8 mouse cellular contexts compared by ENCODE assay signal in genomic region chr17:25397804-25398519, GRCm38 (mm10). TPM values are rescaled to one million over a fixed set of nuclear protein-coding genes. Genes with fewer than 3 reads are reported as not detected.
DNase-seq lines count a peak whose midpoint lies in the region; ATAC-seq lines count a peak whose summit lies in the region.

No protein-coding gene starts in this region.

- 26% methylated on average over 14 of the region's 14 CpGs for WGBS in forebrain, embryonic 13.5 days
- 31% methylated on average over 14 of the region's 14 CpGs for WGBS in large intestine, adult 2 months

- peaks cover 24% of the 10 kb centered on the region for H3K4me1 ChIP-seq in forebrain, embryonic 13.5 days

- no peak overlapping the region for H3K9ac ChIP-seq in forebrain, embryonic 13.5 days

- H3K36me3 ChIP-seq in forebrain, embryonic 13.5 days (ENCODE audit: poor library complexity, severe bottlenecking), result no peaks in the 10 kb centered on the region

- H3K27me3 ChIP-seq in forebrain, embryonic 13.5 days, result peaks cover 56% of the 10 kb centered on the region

- peak; percentile 71 for DNase-seq in ES-CJ7 (ENCODE audit: low read depth, low spot score)
- DNase-seq in c-Kit-positive CD71-positive TER-119-positive erythroid progenitor cells, embryonic 14.5 days (ENCODE audit: low spot score), result peak; percentile 59
- peak; percentile 75 to 79 for DNase-seq in heart, postnatal 36 days
- peak; percentile 16 for DNase-seq in large intestine, adult 2 months (ENCODE audit: low read depth, low spot score)
- peak; percentile 46 to 61 for DNase-seq in lung, adult 18-20 months
- DNase-seq in ovary, postnatal 10 days (ENCODE audit: low spot score), result peak; percentile 80
- peak; percentile 51 for DNase-seq in thymus, postnatal 0 days (ENCODE audit: low spot score)

- no peak overlapping the region for H3K4me3 ChIP-seq in forebrain, embryonic 13.5 days

- H3K4me2 ChIP-seq in forebrain, embryonic 13.5 days, result 0 out of 2 replicates have a peak overlapping the region, but pooled peaks have one; percentile 12

- H3K9me3 ChIP-seq in forebrain, embryonic 13.5 days (replicated peaks), result no peaks in the 10 kb centered on the region

- H3K27ac ChIP-seq in forebrain, embryonic 13.5 days, result no peak overlapping the region; the same call in 1 of the 2 replicates

- peak; percentile 61 for ATAC-seq in forebrain, embryonic 13.5 days

- intact Hi-C loops in heart, postnatal 36 days (cut with DNase I), result loop anchor here (1.0 to 2.0 kb wide), 2 partner anchors 72 to 301 kb away; no protein-coding TSS in a partner anchor

RNA-seq across cellular contexts. Expression of gene Tpsg1, which starts 28.9 kb away (rescaled TPM):
- 0.66 and 1.0 TPM in 2 replicates for polyA plus RNA-seq in forebrain, embryonic 13.5 days (2015; fragmentation: Nextera tagmentation; extraction: Ambion mirVana)
- under 1 TPM in 1 of 2 experiments, not detected in 1; 0.30 TPM for total RNA-seq in heart, postnatal 36 days (2021)
- polyA plus RNA-seq in large intestine, adult 2 months (2012; rRNA removed), result 68.1 and 75.8 TPM in 2 replicates
- 0.36 and 0.52 TPM in 2 replicates for polyA plus RNA-seq in thymus, postnatal 0 days (2015; fragmentation: Nextera tagmentation; extraction: Ambion mirVana)

RNA-seq across cellular contexts. Expression of gene Tpsb2, which starts 31.9 kb away (rescaled TPM):
- polyA plus RNA-seq in forebrain, embryonic 13.5 days (2015; fragmentation: Nextera tagmentation; extraction: Ambion mirVana), result not detected in 2 replicates
- 1 to 10 TPM; 1.8 to 2.2 TPM for total RNA-seq in heart, postnatal 36 days (2021)
- 0.58 and 0.59 TPM in 2 replicates for polyA plus RNA-seq in large intestine, adult 2 months (2012; rRNA removed)
- polyA plus RNA-seq in thymus, postnatal 0 days (2015; fragmentation: Nextera tagmentation; extraction: Ambion mirVana), result 8.0 and 9.1 TPM in 2 replicates

RNA-seq across cellular contexts. Expression of gene Cacna1h, which starts 35.6 kb away (rescaled TPM):
- polyA plus RNA-seq in forebrain, embryonic 13.5 days (2015; fragmentation: Nextera tagmentation; extraction: Ambion mirVana), result 7.9 and 9.1 TPM in 2 replicates
- 1 to 10 TPM; 5.4 to 6.5 TPM for total RNA-seq in heart, postnatal 36 days (2021)
- polyA plus RNA-seq in large intestine, adult 2 months (2012; rRNA removed), result 10.4 and 25.1 TPM in 2 replicates
- polyA plus RNA-seq in thymus, postnatal 0 days (2015; fragmentation: Nextera tagmentation; extraction: Ambion mirVana), result 0.17 and 0.18 TPM in 2 replicates

RNA-seq across cellular contexts. Expression of gene Tpsab1, which starts 52.6 kb away (rescaled TPM):
- not detected in 2 replicates for polyA plus RNA-seq in forebrain, embryonic 13.5 days (2015; fragmentation: Nextera tagmentation; extraction: Ambion mirVana)
- under 1 TPM; 0.70 to 0.86 TPM for total RNA-seq in heart, postnatal 36 days (2021)
- polyA plus RNA-seq in large intestine, adult 2 months (2012; rRNA removed), result not detected in 2 replicates
- polyA plus RNA-seq in thymus, postnatal 0 days (2015; fragmentation: Nextera tagmentation; extraction: Ambion mirVana), result 0.30 and 0.40 TPM in 2 replicates

RNA-seq across cellular contexts. Expression of gene Tekt4, which starts 56.5 kb away (rescaled TPM):
- polyA plus RNA-seq in forebrain, embryonic 13.5 days (2015; fragmentation: Nextera tagmentation; extraction: Ambion mirVana), result 0.57 and 0.82 TPM in 2 replicates
- total RNA-seq in heart, postnatal 36 days (2021), result under 1 TPM in 1 of 2 experiments, not detected in 1; 0.47 TPM
- polyA plus RNA-seq in large intestine, adult 2 months (2012; rRNA removed), result 0.11 TPM in 1 of 2 replicates, not detected in the other
- 0.20 and 0.53 TPM in 2 replicates for polyA plus RNA-seq in thymus, postnatal 0 days (2015; fragmentation: Nextera tagmentation; extraction: Ambion mirVana)

Comparison
In these comparisons a context has a peak if more than half of its experiments do, and no peak if none do; other contexts are left out.
1. DNase-seq: peak in every context shown above with its lines; median percentile 80 in ovary, postnatal 10 days; 77 in heart, postnatal 36 days; 71 in ES-CJ7; 59 in c-Kit-positive CD71-positive TER-119-positive erythroid progenitor cells, embryonic 14.5 days; 54 in lung, adult 18-20 months; 51 in thymus, postnatal 0 days; 16 in large intestine, adult 2 months.
2. RNA of gene Tpsg1, which starts 28.9 kb away (polyA plus RNA-seq): 68.1 to 75.8 TPM in large intestine, adult 2 months; 0.66 to 1.0 TPM in forebrain, embryonic 13.5 days and 0.36 to 0.52 TPM in thymus, postnatal 0 days; every median in the first group is over 10 times any median in the second.